Mouse (Mus musculus) embryonic facial prominence, embryonic 11.5 days (tissue): Measurements from ENCODE around the gene Bach2. TPM values are rescaled to one million over a fixed set of nuclear protein-coding genes. Genes with fewer than 3 reads are reported as not detected.
A peak's percentile ranks its signal among the peaks of the same experiment; 100 is the strongest.

Source experiments
- ATAC-seq: fragments of 200-750 bp; cut with Nextera tagmentation; replicated peaks from 2 replicates; pipeline ENCODE4 v1.8.0; 2017; ENCODE audit warnings: low read depth; ENCODE audit not compliant: insufficient number of reproducible peaks, low FRiP score, low TSS enrichment
- DNase-seq: peaks from one replicate; pipeline ENCODE4 v3.0.0-alpha.2; 2015; ENCODE audit warnings: low spot score
- H3K27ac ChIP-seq: fragments of 300-500 bp; sonication (generic); replicated peaks from 2 replicates; pipeline ENCODE4 v1.5.1; 2014; ENCODE audit warnings: mild to moderate bottlenecking, low read depth, low read length, control low read depth
- H3K27me3 ChIP-seq: fragments of 300-500 bp; sonication (generic); 2 replicates; pipeline ENCODE4 v1.6.1; 2014; ENCODE audit warnings: mild to moderate bottlenecking, low read length, moderate library complexity, mixed read lengths; ENCODE audit not compliant: control insufficient read depth, insufficient read depth
- H3K36me3 ChIP-seq: fragments of 300-500 bp; sonication (generic); replicated peaks from 2 replicates; pipeline ENCODE4 v1.6.1; 2014; ENCODE audit warnings: low read depth, mild to moderate bottlenecking, low read length, moderate library complexity, mixed read lengths; ENCODE audit not compliant: control insufficient read depth, insufficient read depth
- H3K4me1 ChIP-seq: fragments of 300-500 bp; sonication (generic); 2 replicates; pipeline ENCODE4 v1.6.1; 2014; ENCODE audit warnings: low read length, mixed read lengths; ENCODE audit not compliant: control insufficient read depth, insufficient read depth
- H3K4me2 ChIP-seq: fragments of 300-500 bp; sonication (generic); 2 replicates; pipeline ENCODE4 v1.6.1; 2014; ENCODE audit warnings: low read depth, mild to moderate bottlenecking, control low read depth, low read length, moderate library complexity
- H3K4me3 ChIP-seq: fragments of 300-500 bp; sonication (generic); 2 replicates; pipeline ENCODE4 v1.5.1; 2014; ENCODE audit warnings: low read depth, low read length, control low read depth
- H3K9ac ChIP-seq: fragments of 300-500 bp; sonication (generic); replicated peaks from 2 replicates; pipeline ENCODE4 v1.6.1; 2014; ENCODE audit warnings: mild to moderate bottlenecking, control low read depth, low read length
- H3K9me3 ChIP-seq: fragments of 300-500 bp; sonication (generic); replicated peaks from 2 replicates; pipeline ENCODE4 v1.6.1; 2016; ENCODE audit warnings: mild to moderate bottlenecking, low read length, inconsistent platforms, mixed read lengths; ENCODE audit not compliant: control insufficient read depth
- WGBS: fragments of 180-500 bp; shearing (Covaris S2); extraction: QIAGEN DNeasy Blood & Tissue Kit; methylation state at CpG from one replicate; pipeline ENCODE4 v1.1.7; 2014; 5-methylcytosine and 5-hydroxymethylcytosine counted together
- polyA plus RNA-seq: library from polyadenylated mRNA; unstranded; fragments of >200 nt; fragmentation: Nextera tagmentation; extraction: Ambion mirVana; gene quantifications from 2 replicates; pipeline ENCODE4 v1.2.1, GENCODE M21; 2014

Bach2 gene
- polyA plus RNA-seq, 1 experiment from 2014 or later, result 11.5 TPM

DNA sequence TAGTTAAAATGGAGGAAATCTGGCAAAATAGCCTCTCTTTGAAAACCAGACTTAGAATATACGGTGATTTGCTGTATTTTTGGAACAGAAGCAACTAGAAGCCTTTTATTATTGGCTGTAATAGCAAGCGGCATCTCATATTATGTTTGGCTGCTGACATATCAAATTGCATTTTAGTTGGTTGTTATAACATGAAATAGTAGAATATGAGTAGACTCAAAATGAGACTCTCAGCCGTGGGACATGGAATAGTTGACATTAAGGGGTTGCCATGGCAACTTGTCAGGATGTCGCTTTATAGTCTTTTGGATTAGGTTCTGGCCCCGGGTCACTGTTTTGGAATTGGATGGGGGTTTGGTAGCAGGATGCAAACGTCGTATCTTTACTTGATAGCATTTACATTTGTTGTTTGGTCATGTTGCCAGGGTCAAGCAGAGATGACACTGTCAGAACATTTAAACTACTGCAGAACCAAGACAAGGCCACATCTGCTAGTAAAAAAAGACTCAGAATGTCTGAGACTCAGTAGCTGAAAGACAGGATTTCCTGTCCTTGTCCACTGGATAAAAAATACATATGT lies 55.2 kb downstream of the Bach2 start:
- Histone ChIP-seq H3K36me3 (no peaks in the 10 kb centered on the region), H3K27ac (no peak overlapping the region), H3K9me3 (no peaks in the 10 kb centered on the region), H3K9ac (no peak overlapping the region), H3K4me2 (no peak overlapping the region), H3K27me3 (no peaks in the 10 kb centered on the region), H3K4me3 (no peak overlapping the region), H3K4me1 (peaks cover 3% of the 10 kb centered on the region)
- 50% methylated on average over 7 of the region's 7 CpGs for WGBS
- ATAC-seq (no peak), DNase-seq (peak; percentile 63)

GRCm38 (mm10) chr4:32297071-32297671 lies 58.6 kb downstream of the Bach2 start:
- Histone ChIP-seq H3K4me3 (no peak overlapping the region), H3K4me2 (no peak overlapping the region), H3K36me3 (no peaks in the 10 kb centered on the region), H3K27me3 (no peaks in the 10 kb centered on the region), H3K9me3 (no peaks in the 10 kb centered on the region), H3K27ac (no peak overlapping the region), H3K9ac (no peak overlapping the region), H3K4me1 (peaks cover 4% of the 10 kb centered on the region)
- DNase-seq (peak; percentile 47), ATAC-seq (no peak; the same call in 1 of the 2 replicates)
- WGBS, result 13% methylated on average over 6 of the region's 6 CpGs

DNA sequence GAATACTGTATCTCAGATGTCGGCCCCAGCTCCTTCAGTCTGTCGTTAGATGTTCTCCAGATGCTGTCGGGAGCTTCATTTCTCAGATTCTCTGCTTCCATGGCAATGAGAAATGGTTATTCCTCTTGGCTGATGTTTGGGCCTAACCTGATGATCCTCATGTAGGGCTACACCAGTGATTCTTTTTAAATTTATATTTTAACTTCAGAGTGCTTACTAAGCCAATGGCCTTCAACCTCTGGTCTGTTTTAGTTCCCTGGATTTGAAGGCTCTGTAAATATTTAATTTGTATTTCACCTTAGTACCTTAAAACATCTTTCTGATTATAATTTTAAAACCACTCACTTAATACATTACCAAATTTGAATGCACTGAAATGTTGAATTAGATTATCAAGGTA lies 60.6 kb downstream of the Bach2 start:
- H3K27ac ChIP-seq, result no peak overlapping the region
- H3K4me2 ChIP-seq, result no peak overlapping the region
- DNase-seq (no peak), ATAC-seq (no peak)
- H3K9me3 ChIP-seq, result no peaks in the 10 kb centered on the region
- WGBS, result 49% methylated on average over 3 of the region's 3 CpGs
- peaks cover 7% of the 10 kb centered on the region for H3K4me1 ChIP-seq
- H3K36me3 ChIP-seq, result no peaks in the 10 kb centered on the region
- H3K9ac ChIP-seq, result no peak overlapping the region
- H3K27me3 ChIP-seq, result no peaks in the 10 kb centered on the region
- no peak overlapping the region for H3K4me3 ChIP-seq

GRCm38 (mm10) chr4:32299970-32300369 lies 61.4 kb downstream of the Bach2 start:
- DNase-seq, result no peak
- H3K36me3 ChIP-seq, result no peaks in the 10 kb centered on the region
- H3K4me2 ChIP-seq, result no peak overlapping the region
- H3K27me3 ChIP-seq, result no peaks in the 10 kb centered on the region
- peaks cover 7% of the 10 kb centered on the region for H3K4me1 ChIP-seq
- 92% methylated on average over 3 of the region's 3 CpGs for WGBS
- H3K9ac ChIP-seq, result no peak overlapping the region
- no peak overlapping the region for H3K27ac ChIP-seq
- no peak overlapping the region for H3K4me3 ChIP-seq
- no peaks in the 10 kb centered on the region for H3K9me3 ChIP-seq
- no peak for ATAC-seq

DNA sequence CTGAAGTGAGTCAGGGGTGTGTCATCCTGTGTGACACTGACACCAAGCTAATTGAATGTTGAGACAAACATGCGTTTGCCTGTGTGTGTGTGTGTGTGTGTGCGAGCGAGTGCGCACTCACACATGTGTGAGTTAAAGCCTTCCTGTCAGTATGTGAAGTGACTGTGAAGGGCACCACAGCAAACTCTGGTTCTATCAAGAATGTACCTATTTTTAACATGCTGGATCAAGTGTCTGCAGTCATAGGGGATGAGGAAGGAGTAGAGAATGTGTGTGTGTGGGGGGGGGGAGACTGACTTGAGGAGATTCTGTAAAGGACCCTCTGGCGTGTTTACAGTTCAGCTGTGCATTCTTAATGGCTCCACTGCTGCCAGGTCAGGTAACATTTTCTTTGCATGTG lies 64.1 kb downstream of the Bach2 start:
- Histone ChIP-seq H3K27ac (peak overlapping the region; percentile 91), H3K4me1 (peaks cover 9% of the 10 kb centered on the region), H3K27me3 (no peaks in the 10 kb centered on the region), H3K9me3 (no peaks in the 10 kb centered on the region), H3K9ac (no peak overlapping the region; the same call in 1 of the 2 replicates), H3K4me2 (peak overlapping the region; percentile 2; the same call in 1 of the 2 replicates), H3K4me3 (no peak overlapping the region), H3K36me3 (no peaks in the 10 kb centered on the region)
- DNase-seq (no peak), ATAC-seq (peak; percentile 55)
- 38% methylated on average over 5 of the region's 5 CpGs for WGBS

GRCm38 (mm10) chr4:32303076-32303475 lies 64.5 kb downstream of the Bach2 start:
- Histone ChIP-seq H3K4me1 (peaks cover 9% of the 10 kb centered on the region), H3K27ac (peak overlapping the region; percentile 91), H3K4me3 (no peak overlapping the region), H3K27me3 (no peaks in the 10 kb centered on the region), H3K4me2 (peak overlapping the region; percentile 2), H3K9ac (no peak overlapping the region), H3K9me3 (no peaks in the 10 kb centered on the region), H3K36me3 (no peaks in the 10 kb centered on the region)
- DNase-seq, result peak; percentile 94
- WGBS, result 7% methylated on average over 4 of the region's 4 CpGs
- ATAC-seq, result peak; percentile 89

DNA sequence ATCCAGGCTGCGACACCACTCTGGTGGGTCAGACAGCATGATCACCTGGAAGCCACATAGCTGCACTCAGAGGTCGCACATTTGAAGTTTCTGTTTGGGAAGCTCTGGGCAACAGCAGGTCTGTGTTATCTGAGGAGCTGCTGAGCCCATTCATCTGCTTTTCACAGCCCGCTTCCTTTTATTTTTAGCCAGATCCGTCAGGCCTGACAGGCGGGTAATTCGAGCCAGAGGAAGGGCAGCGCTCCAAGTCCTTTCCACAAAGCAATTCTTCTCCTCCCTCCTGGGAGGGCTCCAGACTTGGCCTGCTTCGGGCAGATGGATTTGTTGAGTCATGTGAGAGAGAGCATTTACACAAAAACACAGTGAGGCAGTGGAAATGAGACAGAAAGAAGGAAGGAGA lies 65.1 kb downstream of the Bach2 start:
- peaks cover 9% of the 10 kb centered on the region for H3K4me1 ChIP-seq
- H3K9ac ChIP-seq, result no peak overlapping the region
- WGBS, result 0% methylated on average over 8 of the region's 8 CpGs
- no peak overlapping the region for H3K4me3 ChIP-seq
- no peaks in the 10 kb centered on the region for H3K36me3 ChIP-seq
- DNase-seq, result peak; percentile 93
- peak; percentile 78 for ATAC-seq
- peak overlapping the region; percentile 29 for H3K4me2 ChIP-seq
- H3K9me3 ChIP-seq, result no peaks in the 10 kb centered on the region
- H3K27me3 ChIP-seq, result no peaks in the 10 kb centered on the region
- peak overlapping the region; percentile 91 for H3K27ac ChIP-seq

- peak; percentile 71 for DNase-seq
- Histone ChIP-seq H3K36me3 (no peaks in the 10 kb centered on the region), H3K4me2 (peak overlapping the region; percentile 16), H3K4me3 (no peak overlapping the region), H3K9ac (peak overlapping the region; percentile 43), H3K27me3 (no peaks in the 10 kb centered on the region), H3K27ac (peak overlapping the region; percentile 91), H3K9me3 (no peaks in the 10 kb centered on the region), H3K4me1 (peaks cover 9% of the 10 kb centered on the region)
- 0 out of 2 replicates have a peak, but pooled peaks have one; percentile 4 for ATAC-seq
- WGBS, result 11% methylated on average over 6 of the region's 6 CpGs
Observed at GRCm38 (mm10) chr4:32304221-32304703, 65.7 kb downstream of the Bach2 start.
